Mouse (Mus musculus) 416B (cell line): ENCODE results near the gene Ctnna3.
"Not testable (repeated sequence)": the region's sequence is repeated elsewhere in the genome, so short reads cannot be mapped to it uniquely, and the experiment has no call there.

Source experiments
- DNase-seq: peaks from one replicate; pipeline ENCODE4 v3.0.0; 2011; ENCODE audit warnings: low read depth

The Ctnna3 gene

GRCm38 (mm10) chr10:64197584-64197983, 767.7 kb downstream of the Ctnna3 start:
- no peak for DNase-seq

- no peak for DNase-seq
Observed at GRCm38 (mm10) chr10:64215632-64216031, 785.7 kb downstream of the Ctnna3 start.

GRCm38 (mm10) chr10:64223023-64223422, 793.1 kb downstream of the Ctnna3 start:
- DNase-seq = no peak

GRCm38 (mm10) chr10:64224007-64224406, 794.1 kb downstream of the Ctnna3 start:
- no peak for DNase-seq

- DNase-seq = no peak
Observed at GRCm38 (mm10) chr10:64224424-64224823, 794.5 kb downstream of the Ctnna3 start.

- not testable (repeated sequence) for DNase-seq
Observed at GRCm38 (mm10) chr10:64225826-64226225, 795.9 kb downstream of the Ctnna3 start.

GRCm38 (mm10) chr10:64243421-64243820, 813.5 kb downstream of the Ctnna3 start:
- no peak for DNase-seq

GRCm38 (mm10) chr10:64268156-64268555, 838.3 kb downstream of the Ctnna3 start:
- DNase-seq = no peak

- DNase-seq = no peak
Observed at GRCm38 (mm10) chr10:64275143-64275542, 845.2 kb downstream of the Ctnna3 start.

GRCm38 (mm10) chr10:64278836-64279235, 848.9 kb downstream of the Ctnna3 start:
- DNase-seq = no peak

GRCm38 (mm10) chr10:64305802-64306201, 875.9 kb downstream of the Ctnna3 start:
- DNase-seq = no peak

- DNase-seq = no peak
Observed at GRCm38 (mm10) chr10:64311622-64312292, 881.9 kb downstream of the Ctnna3 start.

GRCm38 (mm10) chr10:64320332-64320731, 890.4 kb downstream of the Ctnna3 start:
- no peak for DNase-seq

- no peak for DNase-seq
Observed at GRCm38 (mm10) chr10:64342702-64343379, 912.9 kb downstream of the Ctnna3 start.

- no peak for DNase-seq
Observed at GRCm38 (mm10) chr10:64373288-64373687, 943.4 kb downstream of the Ctnna3 start.

- DNase-seq = no peak
Observed at GRCm38 (mm10) chr10:64377751-64378150, 947.9 kb downstream of the Ctnna3 start.

- no peak for DNase-seq
Observed at GRCm38 (mm10) chr10:64396579-64396978, 966.7 kb downstream of the Ctnna3 start.

GRCm38 (mm10) chr10:64418396-64418795, 988.5 kb downstream of the Ctnna3 start:
- DNase-seq = peak; percentile 12

GRCm38 (mm10) chr10:64438736-64439135, 1008.8 kb downstream of the Ctnna3 start:
- DNase-seq = no peak

- no peak for DNase-seq
Observed at GRCm38 (mm10) chr10:64448624-64449023, 1018.7 kb downstream of the Ctnna3 start.

- no peak for DNase-seq
Observed at GRCm38 (mm10) chr10:64483281-64483680, 1053.4 kb downstream of the Ctnna3 start.

- no peak for DNase-seq
Observed at GRCm38 (mm10) chr10:64489471-64489870, 1059.6 kb downstream of the Ctnna3 start.

GRCm38 (mm10) chr10:64543647-64544046, 1113.7 kb downstream of the Ctnna3 start:
- no peak for DNase-seq

- DNase-seq = no peak
Observed at GRCm38 (mm10) chr10:64544389-64544788, 1114.5 kb downstream of the Ctnna3 start.
